Mouse (Mus musculus): Measurements from ENCODE around the gene P3h1. TPM values are rescaled to one million over a fixed set of nuclear protein-coding genes. Genes with fewer than 3 reads are reported as not detected.

Gene P3h1
- polyA plus RNA-seq, 1 experiment from 2014 or later = 16.0 TPM

DNA sequence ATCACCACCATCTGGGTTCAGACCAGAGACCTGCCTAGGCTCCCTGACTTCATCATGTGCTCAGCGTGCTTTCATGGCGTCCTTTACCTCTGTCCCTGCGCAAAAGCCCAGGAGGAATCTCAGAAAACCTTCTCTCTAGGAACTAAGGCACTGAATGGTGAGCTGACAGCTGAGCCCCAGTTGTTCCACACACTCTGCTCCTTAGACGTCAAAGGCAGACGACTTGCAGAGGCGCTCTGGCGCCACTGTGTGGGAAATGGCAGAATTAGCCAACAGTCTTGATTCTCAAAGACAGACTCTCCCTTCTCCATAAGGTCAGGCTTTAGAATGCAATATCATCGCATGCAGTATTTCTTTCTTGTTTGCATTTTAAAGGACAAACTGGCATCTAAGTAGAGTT, 28.0 kb upstream of the P3h1 start:
- Histone ChIP-seq H3K4me3 (no peak overlapping the region), H3K27ac (no peak overlapping the region), H3K9me3 (replicated peaks) (no peaks in the 10 kb centered on the region), H3K36me3 (peaks cover 17% of the 10 kb centered on the region), H3K4me1 (no peaks in the 10 kb centered on the region), H3K27me3 (ENCODE audit: low read depth, poor library complexity, severe bottlenecking) (no peaks in the 10 kb centered on the region)
- peak; percentile 62 for DNase-seq (ENCODE audit: low spot score)
- 22% methylated on average over 8 of the region's 8 CpGs for WGBS

- H3K4me3 ChIP-seq = no peak overlapping the region
- 87% methylated on average over 8 of the region's 8 CpGs for whole genome bisulfite sequencing
- H3K27ac ChIP-seq = no peak overlapping the region
- 0 out of 2 replicates have a peak, but pooled peaks cover 11% of the 10 kb centered on the region for H3K27me3 ChIP-seq (ENCODE audit: low read depth, poor library complexity, severe bottlenecking)
- no peak for DNase-seq (ENCODE audit: low spot score)
- H3K4me1 ChIP-seq = peaks cover 6% of the 10 kb centered on the region
- H3K36me3 ChIP-seq = no peaks in the 10 kb centered on the region
- no peaks in the 10 kb centered on the region for H3K9me3 ChIP-seq (replicated peaks)
These were observed 16.0 kb upstream of the P3h1 start for GRCm38 (mm10) chr4:119216667-119217066.

DNA sequence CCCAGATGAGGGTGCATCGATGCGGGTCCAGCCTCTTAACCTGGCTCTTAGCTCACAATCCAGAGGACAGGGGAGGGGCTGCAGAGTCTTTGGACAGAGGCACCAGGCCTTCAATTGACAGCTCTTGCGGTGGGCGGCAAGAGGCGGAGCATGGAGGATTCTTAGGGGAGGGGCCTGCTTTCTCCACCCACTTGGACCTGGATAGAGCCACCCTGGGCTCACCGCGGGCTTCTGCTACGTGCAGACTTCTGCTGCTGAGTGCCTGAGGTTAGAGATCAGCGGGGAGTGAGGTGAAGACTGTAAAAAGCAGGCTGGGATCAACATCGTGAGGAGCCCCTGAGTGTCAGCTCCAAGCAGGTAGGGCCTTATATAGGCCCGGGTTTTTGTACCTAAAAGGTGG, 14.5 kb upstream of the P3h1 start, which contains the start of gene Tmem269:
Gene Tmem269 (minus strand): TSS at position 49 of the 400 bp plus-strand sequence.
- WGBS = 14% methylated on average over 11 of the region's 11 CpGs
- Histone ChIP-seq H3K36me3 (peaks cover 7% of the 10 kb centered on the region), H3K4me3 (no peak within 1 kb of the TSS), H3K27ac (no peak within 1 kb of the TSS), H3K9me3 (replicated peaks) (no peaks in the 10 kb centered on the region), H3K4me1 (peaks cover 6% of the 10 kb centered on the region), H3K27me3 (ENCODE audit: low read depth, poor library complexity, severe bottlenecking) (0 out of 2 replicates have a peak, but pooled peaks cover 11% of the 10 kb centered on the region)
- no peak for DNase-seq (ENCODE audit: low spot score)

DNA sequence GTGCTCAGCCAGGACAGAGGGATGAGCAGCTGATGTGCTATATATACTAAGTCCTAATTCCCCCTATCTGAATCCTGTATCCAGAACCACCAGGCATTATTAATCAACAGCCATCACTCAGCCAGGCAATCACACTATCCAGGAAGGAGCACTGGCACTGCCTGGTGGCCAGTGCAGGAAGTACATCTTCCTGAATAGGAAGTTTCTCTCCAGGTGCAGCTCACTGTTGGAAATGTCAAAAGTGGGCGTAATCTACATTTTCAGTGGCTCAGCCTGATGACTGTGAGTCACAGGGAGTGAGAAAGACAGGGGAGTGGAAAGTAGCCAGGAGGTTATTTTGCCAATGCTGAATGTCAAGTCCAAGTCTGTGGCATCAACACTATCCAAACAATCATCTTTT, 9.0 kb upstream of the P3h1 start:
- H3K4me1 ChIP-seq = no peaks in the 10 kb centered on the region
- H3K27ac ChIP-seq = no peak overlapping the region
- no peak for DNase-seq (ENCODE audit: low spot score)
- no peak overlapping the region for H3K4me3 ChIP-seq
- no peaks in the 10 kb centered on the region for H3K27me3 ChIP-seq (ENCODE audit: low read depth, poor library complexity, severe bottlenecking)
- no peaks in the 10 kb centered on the region for H3K9me3 ChIP-seq (replicated peaks)
- peaks cover 61% of the 10 kb centered on the region for H3K36me3 ChIP-seq
- WGBS = 92% methylated on average over 1 of the region's 1 CpGs

- peaks cover 65% of the 10 kb centered on the region for H3K36me3 ChIP-seq
- 94% methylated on average over 3 of the region's 3 CpGs for whole genome bisulfite sequencing
These were observed 8.2 kb upstream of the P3h1 start for GRCm38 (mm10) chr4:119224534-119224933.

DNA sequence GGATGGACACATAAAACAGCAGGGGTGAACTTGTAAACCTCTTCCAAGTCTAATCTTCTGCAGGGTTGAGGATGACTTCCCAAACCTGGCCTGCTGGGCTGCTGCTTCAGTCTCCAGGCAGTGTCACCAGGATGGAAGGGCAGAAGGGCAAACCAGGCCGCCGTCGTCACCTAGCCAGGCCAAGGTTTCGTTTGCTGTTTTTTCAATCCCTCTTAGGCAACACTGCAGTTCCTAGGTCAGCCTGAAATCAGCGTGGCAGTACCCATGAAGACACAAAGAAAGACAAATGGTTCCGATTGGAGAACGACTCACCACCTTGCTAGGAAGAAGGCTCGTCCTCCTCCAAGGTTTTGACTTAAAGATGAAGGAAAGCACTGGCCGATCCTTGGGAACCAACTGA, 7.0 kb upstream of the P3h1 start:
- Histone ChIP-seq H3K9me3 (replicated peaks) (no peaks in the 10 kb centered on the region), H3K27me3 (ENCODE audit: low read depth, poor library complexity, severe bottlenecking) (no peaks in the 10 kb centered on the region), H3K4me1 (no peaks in the 10 kb centered on the region), H3K4me3 (no peak overlapping the region), H3K36me3 (peaks cover 67% of the 10 kb centered on the region), H3K27ac (no peak overlapping the region)
- 91% methylated on average over 9 of the region's 9 CpGs for WGBS
- no peak for DNase-seq (ENCODE audit: low spot score)

More at GRCm38 (mm10) chr4:119224534-119224933, 8.2 kb upstream of the P3h1 start:
- no peak overlapping the region for H3K4me3 ChIP-seq
- no peaks in the 10 kb centered on the region for H3K9me3 ChIP-seq (replicated peaks)
- DNase-seq (ENCODE audit: low spot score) = no peak
- H3K27ac ChIP-seq = no peak overlapping the region
- no peaks in the 10 kb centered on the region for H3K27me3 ChIP-seq (ENCODE audit: low read depth, poor library complexity, severe bottlenecking)
- H3K4me1 ChIP-seq = no peaks in the 10 kb centered on the region

DNA sequence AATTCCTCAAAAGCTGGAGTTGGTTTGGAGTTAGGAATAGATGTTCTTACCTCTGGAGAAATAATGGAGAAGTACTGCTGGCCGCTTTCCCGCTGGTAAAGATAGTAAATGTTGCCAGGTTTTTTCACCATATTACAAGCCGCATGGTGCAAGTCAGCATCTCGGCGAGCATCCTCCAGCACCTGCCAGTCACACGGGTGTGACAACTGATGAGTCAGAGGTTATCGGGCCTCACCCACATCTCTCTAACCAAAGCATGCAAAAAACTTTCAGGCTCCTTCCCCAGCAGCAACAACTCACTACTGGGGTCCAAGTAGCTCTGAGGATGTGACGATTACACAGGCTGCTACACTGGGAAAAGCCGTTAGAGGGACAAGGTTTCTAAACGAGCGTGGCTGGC, 6.0 kb upstream of the P3h1 start:
- H3K9me3 ChIP-seq (replicated peaks) = no peaks in the 10 kb centered on the region
- DNase-seq (ENCODE audit: low spot score) = no peak
- H3K4me1 ChIP-seq = peaks cover 5% of the 10 kb centered on the region
- WGBS = 93% methylated on average over 11 of the region's 11 CpGs
- H3K27ac ChIP-seq = no peak overlapping the region
- peaks cover 67% of the 10 kb centered on the region for H3K36me3 ChIP-seq
- H3K27me3 ChIP-seq (ENCODE audit: low read depth, poor library complexity, severe bottlenecking) = no peaks in the 10 kb centered on the region
- no peak overlapping the region for H3K4me3 ChIP-seq

- H3K9me3 ChIP-seq (replicated peaks) = no peaks in the 10 kb centered on the region
- H3K36me3 ChIP-seq = peaks cover 22% of the 10 kb centered on the region
- peaks cover 27% of the 10 kb centered on the region for H3K4me1 ChIP-seq
- peak overlapping the region; percentile 87 for H3K27ac ChIP-seq
- H3K4me3 ChIP-seq = peak overlapping the region; percentile 91
- DNase-seq (ENCODE audit: low spot score) = peak; percentile 66
- under 1% methylated on average over 36 of the region's 36 CpGs for WGBS
- H3K27me3 ChIP-seq (ENCODE audit: low read depth, poor library complexity, severe bottlenecking) = no peaks in the 10 kb centered on the region
These were observed 664 bp downstream of the P3h1 start for GRCm38 (mm10) chr4:119233256-119233901.

- Histone ChIP-seq H3K27me3 (ENCODE audit: low read depth, poor library complexity, severe bottlenecking) (no peaks in the 10 kb centered on the region), H3K4me3 (peak overlapping the region; percentile 91; the same call in 1 of the 2 replicates), H3K36me3 (peaks cover 17% of the 10 kb centered on the region), H3K27ac (no peak overlapping the region), H3K4me1 (peaks cover 28% of the 10 kb centered on the region), H3K9me3 (replicated peaks) (no peaks in the 10 kb centered on the region)
- WGBS = 84% methylated on average over 3 of the region's 3 CpGs
- DNase-seq (ENCODE audit: low spot score) = no peak
These were observed 1.6 kb downstream of the P3h1 start for GRCm38 (mm10) chr4:119234348-119234747.

DNA sequence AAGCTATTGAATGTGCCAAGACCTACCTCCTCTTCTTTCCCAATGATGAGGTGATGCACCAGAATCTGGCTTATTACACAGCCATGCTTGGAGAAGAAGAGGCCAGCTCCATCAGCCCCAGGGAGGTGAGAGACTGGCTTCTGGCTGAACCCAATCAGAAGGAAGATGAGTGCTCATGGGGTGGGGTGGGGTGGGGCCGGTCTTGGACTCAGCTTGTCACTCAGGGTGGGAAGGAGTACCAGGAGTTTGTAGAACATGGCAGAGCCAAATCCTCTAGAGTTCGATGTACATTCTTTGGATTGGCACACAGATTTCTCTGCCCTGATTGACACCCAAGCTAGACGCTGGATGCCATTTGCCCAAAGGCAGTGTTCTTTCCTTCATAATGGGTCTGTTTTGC, 5.9 kb downstream of the P3h1 start:
- 82% methylated on average over 3 of the region's 3 CpGs for WGBS
- H3K36me3 ChIP-seq = peaks cover 36% of the 10 kb centered on the region
- peaks cover 14% of the 10 kb centered on the region; the same call in 1 of the 2 replicates for H3K4me1 ChIP-seq
- no peak for DNase-seq (ENCODE audit: low spot score)
- H3K4me3 ChIP-seq = no peak overlapping the region
- H3K9me3 ChIP-seq (replicated peaks) = no peaks in the 10 kb centered on the region
- no peaks in the 10 kb centered on the region for H3K27me3 ChIP-seq (ENCODE audit: low read depth, poor library complexity, severe bottlenecking)
- no peak overlapping the region for H3K27ac ChIP-seq

DNA sequence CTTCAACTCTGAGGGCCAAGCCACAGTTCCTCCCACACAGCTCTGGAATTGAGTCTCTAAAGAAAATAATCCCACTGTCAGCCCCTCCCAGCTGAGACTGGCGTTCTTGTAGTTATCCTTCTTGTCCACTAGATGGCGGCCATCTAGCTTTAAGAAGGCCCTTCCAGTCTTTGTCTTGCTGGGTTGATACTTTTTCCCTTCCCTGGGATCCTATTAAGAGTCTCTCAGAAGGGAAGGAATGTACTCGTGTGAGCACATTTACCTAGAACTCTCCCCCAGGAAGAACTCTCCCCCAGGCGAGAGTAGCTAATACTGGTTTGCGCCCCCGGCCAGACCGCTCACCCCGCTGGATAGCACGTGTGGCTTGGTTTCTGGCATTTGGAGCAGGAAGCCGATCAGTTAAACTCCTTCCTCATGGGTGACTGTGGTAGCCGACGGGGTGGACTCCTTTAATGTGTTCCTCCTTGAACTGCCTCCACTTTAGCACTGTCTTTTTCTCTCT, 6.5 kb downstream of the P3h1 start:
- peak; percentile 52 for DNase-seq (ENCODE audit: low spot score)
- 43% methylated on average over 12 of the region's 12 CpGs for whole genome bisulfite sequencing
- peaks cover 8% of the 10 kb centered on the region; the same call in 1 of the 2 replicates for H3K4me1 ChIP-seq
- peaks cover 42% of the 10 kb centered on the region for H3K36me3 ChIP-seq
- H3K9me3 ChIP-seq (replicated peaks) = no peaks in the 10 kb centered on the region
- H3K4me3 ChIP-seq = no peak overlapping the region
- H3K27ac ChIP-seq = peak overlapping the region; percentile 81
- H3K27me3 ChIP-seq (ENCODE audit: low read depth, poor library complexity, severe bottlenecking) = no peaks in the 10 kb centered on the region

DNA sequence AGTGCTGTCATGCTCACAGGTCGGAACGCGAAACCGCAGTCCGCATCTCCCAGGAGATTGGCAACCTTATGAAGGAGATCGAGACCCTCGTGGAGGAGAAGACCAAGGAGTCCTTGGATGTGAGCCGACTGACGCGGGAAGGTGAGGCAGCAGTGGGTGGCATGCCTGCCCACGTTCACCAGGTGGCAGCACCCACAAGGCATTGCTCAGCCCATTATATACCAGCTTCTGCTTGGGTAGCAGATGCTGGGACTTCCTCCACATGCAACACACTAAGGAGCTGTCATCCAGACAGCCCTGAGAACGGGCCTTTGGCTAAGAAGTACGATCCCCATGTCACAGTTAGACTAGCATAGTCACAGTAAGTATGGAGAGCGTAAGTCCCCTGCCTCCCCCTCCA, 8.9 kb downstream of the P3h1 start:
- H3K27ac ChIP-seq = no peak overlapping the region
- peaks cover 61% of the 10 kb centered on the region for H3K36me3 ChIP-seq
- DNase-seq (ENCODE audit: low spot score) = no peak
- WGBS = 93% methylated on average over 14 of the region's 14 CpGs
- H3K4me1 ChIP-seq = 0 out of 2 replicates have a peak, but pooled peaks cover 4% of the 10 kb centered on the region
- H3K27me3 ChIP-seq (ENCODE audit: low read depth, poor library complexity, severe bottlenecking) = no peaks in the 10 kb centered on the region
- no peak overlapping the region for H3K4me3 ChIP-seq
- no peaks in the 10 kb centered on the region for H3K9me3 ChIP-seq (replicated peaks)

DNA sequence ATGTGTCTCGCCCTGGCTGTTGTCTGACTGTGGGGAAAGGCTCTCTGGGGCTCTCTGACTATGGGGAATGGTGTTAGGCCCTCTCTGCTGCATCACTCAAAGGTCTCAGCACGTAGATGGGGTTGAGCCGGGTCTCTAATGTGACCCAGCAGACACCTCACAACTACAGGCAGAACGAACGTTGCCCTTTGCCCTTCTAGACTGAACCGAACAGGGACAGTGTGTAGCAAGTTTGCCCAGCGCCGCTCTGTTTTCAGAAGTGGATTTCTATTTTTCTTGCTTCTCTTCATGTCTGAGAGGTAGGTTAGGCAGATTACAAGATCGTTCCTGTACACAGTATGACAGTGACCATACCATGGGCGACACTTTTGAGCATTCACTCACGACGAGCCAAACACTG, 9.9 kb downstream of the P3h1 start:
- WGBS = 92% methylated on average over 12 of the region's 12 CpGs
- DNase-seq (ENCODE audit: low spot score) = no peak
- H3K36me3 ChIP-seq = peaks cover 67% of the 10 kb centered on the region
- no peak overlapping the region for H3K27ac ChIP-seq
- no peaks in the 10 kb centered on the region for H3K9me3 ChIP-seq (replicated peaks)
- H3K4me1 ChIP-seq = peaks cover 9% of the 10 kb centered on the region; the same call in 1 of the 2 replicates
- no peaks in the 10 kb centered on the region for H3K27me3 ChIP-seq (ENCODE audit: low read depth, poor library complexity, severe bottlenecking)
- H3K4me3 ChIP-seq = no peak overlapping the region
